Mouse (Mus musculus): Measurements from ENCODE around the gene Ntm.
A peak's percentile ranks its signal among the peaks of the same experiment; 100 is the strongest.

Gene Ntm

GRCm38 (mm10) chr9:29410728-29411407, 552.1 kb downstream of the Ntm start:
- DNase-seq (ENCODE audit: low read depth, low spot score), result peak; percentile 67

GRCm38 (mm10) chr9:29410284-29410683, 552.7 kb downstream of the Ntm start:
- DNase-seq (ENCODE audit: low read depth, low spot score), result peak; percentile 49

GRCm38 (mm10) chr9:29409216-29409907, 553.6 kb downstream of the Ntm start:
- DNase-seq (ENCODE audit: low read depth, low spot score), result peak; percentile 72

- peak; percentile 33 for DNase-seq (ENCODE audit: low read depth, low spot score)
Measured at GRCm38 (mm10) chr9:29407954-29408353, 555.0 kb downstream of the Ntm start.

GRCm38 (mm10) chr9:29406973-29407372, 556.0 kb downstream of the Ntm start:
- DNase-seq (ENCODE audit: low read depth, low spot score), result peak; percentile 74

GRCm38 (mm10) chr9:29406046-29406445, 556.9 kb downstream of the Ntm start:
- DNase-seq (ENCODE audit: low read depth, low spot score), result no peak

- no peak for DNase-seq (ENCODE audit: low read depth, low spot score)
Measured at GRCm38 (mm10) chr9:29400151-29400550, 562.8 kb downstream of the Ntm start.

GRCm38 (mm10) chr9:29396101-29396500, 566.8 kb downstream of the Ntm start:
- DNase-seq (ENCODE audit: low read depth, low spot score), result no peak

GRCm38 (mm10) chr9:29393136-29393535, 569.8 kb downstream of the Ntm start:
- DNase-seq (ENCODE audit: low read depth, low spot score), result peak; percentile 93

- DNase-seq (ENCODE audit: low read depth, low spot score), result peak; percentile 93
Measured at GRCm38 (mm10) chr9:29390796-29391517, 572.0 kb downstream of the Ntm start.

GRCm38 (mm10) chr9:29389224-29389623, 573.7 kb downstream of the Ntm start:
- DNase-seq (ENCODE audit: low read depth, low spot score), result peak; percentile 77

GRCm38 (mm10) chr9:29387136-29387535, 575.8 kb downstream of the Ntm start:
- peak; percentile 75 for DNase-seq (ENCODE audit: low read depth, low spot score)

- peak; percentile 36 for DNase-seq (ENCODE audit: low read depth, low spot score)
Measured at GRCm38 (mm10) chr9:29377172-29378002, 585.6 kb downstream of the Ntm start.

GRCm38 (mm10) chr9:29371341-29371740, 591.6 kb downstream of the Ntm start:
- DNase-seq (ENCODE audit: low read depth, low spot score), result peak; percentile 64

- peak; percentile 67 for DNase-seq (ENCODE audit: low read depth, low spot score)
Measured at GRCm38 (mm10) chr9:29369621-29370020, 593.3 kb downstream of the Ntm start.

GRCm38 (mm10) chr9:29368291-29368690, 594.6 kb downstream of the Ntm start:
- DNase-seq (ENCODE audit: low read depth, low spot score), result peak; percentile 63

GRCm38 (mm10) chr9:29357796-29358195, 605.1 kb downstream of the Ntm start:
- peak; percentile 81 for DNase-seq (ENCODE audit: low read depth, low spot score)

- DNase-seq (ENCODE audit: low read depth, low spot score), result no peak
Measured at GRCm38 (mm10) chr9:29342303-29342702, 620.6 kb downstream of the Ntm start.

- peak; percentile 96 for DNase-seq (ENCODE audit: low read depth, low spot score)
Measured at GRCm38 (mm10) chr9:29341292-29341691, 621.6 kb downstream of the Ntm start.

GRCm38 (mm10) chr9:29335671-29336070, 627.3 kb downstream of the Ntm start:
- no peak for DNase-seq (ENCODE audit: low read depth, low spot score)

GRCm38 (mm10) chr9:29332296-29333090, 630.4 kb downstream of the Ntm start:
- DNase-seq (ENCODE audit: low read depth, low spot score), result peak; percentile 87

Measured in brain, adult 2 months (tissue).